Mouse (Mus musculus): ENCODE data around the gene Gm49361.

GRCm38 (mm10) chr14:57691316-57691715 is 54.6 kb downstream of the Gm49361 start:
- TF ChIP-seq CTCF (IDR thresholded peaks at IDR 0.05; ENCODE audit: low read depth, low read length) = no peak
- TF ChIP-seq POLR2AphosphoS5 (IDR thresholded peaks at IDR 0.05; ENCODE audit: insufficient replicate concordance, low read depth, low read length) = no peak
- no peak for TF ChIP-seq GATA1 (IDR thresholded peaks at IDR 0.05; ENCODE audit: borderline replicate concordance, low read length)

All from G1E (cell line).